Mouse (Mus musculus): Measurements from ENCODE around the gene Polrmt.
"Not testable (repeated sequence)": the region's sequence is repeated elsewhere in the genome, so short reads cannot be mapped to it uniquely, and the experiment has no call there.

Polrmt gene

GRCm38 (mm10) chr10:79773208-79773607, 26.8 kb upstream of the Polrmt start:
- DNase-seq: no peak

- DNase-seq: no peak
Observed at GRCm38 (mm10) chr10:79772320-79772719, 25.9 kb upstream of the Polrmt start.

- no peak for DNase-seq
Observed at GRCm38 (mm10) chr10:79769329-79769728, 22.9 kb upstream of the Polrmt start.

- DNase-seq: peak; percentile 72
Observed at GRCm38 (mm10) chr10:79768400-79768799, 22.0 kb upstream of the Polrmt start.

GRCm38 (mm10) chr10:79767372-79768244, 21.2 kb upstream of the Polrmt start:
- peak; percentile 97 for DNase-seq

- peak; percentile 98 for DNase-seq
Observed at GRCm38 (mm10) chr10:79766508-79767325, 20.3 kb upstream of the Polrmt start, which contains the start of gene Rnf126. TSS of gene Rnf126 (minus strand) at chr10:79766952.

- DNase-seq: no peak
Observed at GRCm38 (mm10) chr10:79766001-79766507, 19.7 kb upstream of the Polrmt start.

GRCm38 (mm10) chr10:79765228-79765745, 18.9 kb upstream of the Polrmt start:
- DNase-seq: no peak

GRCm38 (mm10) chr10:79764234-79764633, 17.9 kb upstream of the Polrmt start:
- DNase-seq: no peak

- DNase-seq: no peak
Observed at GRCm38 (mm10) chr10:79762875-79763274, 16.5 kb upstream of the Polrmt start.

GRCm38 (mm10) chr10:79760603-79761143, 14.3 kb upstream of the Polrmt start:
- DNase-seq: no peak

- DNase-seq: not testable (repeated sequence)
Observed at GRCm38 (mm10) chr10:79759675-79760074, 13.3 kb upstream of the Polrmt start.

GRCm38 (mm10) chr10:79756660-79757059, 10.3 kb upstream of the Polrmt start:
- no peak for DNase-seq

- no peak for DNase-seq
Observed at GRCm38 (mm10) chr10:79755854-79756253, 9.5 kb upstream of the Polrmt start.

GRCm38 (mm10) chr10:79754856-79755516, 8.6 kb upstream of the Polrmt start, which contains the start of gene Fgf22:
TSS of gene Fgf22 (plus strand) at chr10:79755076.
- DNase-seq: peak; percentile 79

GRCm38 (mm10) chr10:79748496-79748895, 2.1 kb upstream of the Polrmt start:
- DNase-seq: no peak

- no peak for DNase-seq
Observed at GRCm38 (mm10) chr10:79746774-79747151, 382 bp upstream of the Polrmt start.

- no peak for DNase-seq
Observed at GRCm38 (mm10) chr10:79745411-79745810, 970 bp downstream of the Polrmt start.

GRCm38 (mm10) chr10:79743650-79744365, 2.6 kb downstream of the Polrmt start:
- no peak for DNase-seq

- DNase-seq: no peak
Observed at GRCm38 (mm10) chr10:79743161-79743560, 3.2 kb downstream of the Polrmt start.

- no peak for DNase-seq
Observed at GRCm38 (mm10) chr10:79740863-79741262, 5.5 kb downstream of the Polrmt start.

- no peak for DNase-seq
Observed at GRCm38 (mm10) chr10:79739234-79739633, 7.1 kb downstream of the Polrmt start.

Data from layer of hippocampus, adult 9-11 months (tissue).